Mouse (Mus musculus) midbrain, embryonic 16.5 days (tissue): ENCODE measurements around the gene Hsd17b14. TPM values are rescaled to one million over a fixed set of nuclear protein-coding genes. Genes with fewer than 3 reads are reported as not detected.

Source experiments
- ATAC-seq: fragments of 200-750 bp; cut with Nextera tagmentation; 2 replicates; pipeline ENCODE4 v1.8.0; 2017; ENCODE audit warnings: moderate TSS enrichment
- H3K27ac ChIP-seq: fragments of 300-500 bp; sonication (generic); 2 replicates; pipeline ENCODE4 v1.5.1; 2014; ENCODE audit warnings: mild to moderate bottlenecking, low read length, mixed read lengths
- H3K27me3 ChIP-seq: fragments of 300-500 bp; sonication (generic); 2 replicates; pipeline ENCODE4 v1.6.1; 2014; ENCODE audit warnings: low read depth, low read length, mixed read lengths; ENCODE audit not compliant: control insufficient read depth, insufficient read depth
- H3K36me3 ChIP-seq: fragments of 300-500 bp; sonication (generic); 2 replicates; pipeline ENCODE4 v1.6.1; 2014; ENCODE audit warnings: mild to moderate bottlenecking, low read length, moderate library complexity, mixed read lengths; ENCODE audit not compliant: control insufficient read depth, insufficient read depth
- H3K4me1 ChIP-seq: fragments of 300-500 bp; sonication (generic); 2 replicates; pipeline ENCODE4 v1.6.1; 2014; ENCODE audit warnings: mild to moderate bottlenecking, low read length, mixed read lengths; ENCODE audit not compliant: control insufficient read depth, insufficient read depth
- H3K4me2 ChIP-seq: fragments of 300-500 bp; sonication (generic); 2 replicates; pipeline ENCODE4 v1.6.1; 2014; ENCODE audit warnings: mild to moderate bottlenecking, low read length, mixed read lengths
- H3K4me3 ChIP-seq: fragments of 300-500 bp; sonication (generic); 2 replicates; pipeline ENCODE4 v1.5.1; 2014; ENCODE audit warnings: low read depth, mild to moderate bottlenecking, low read length, moderate library complexity, mixed read lengths
- H3K9ac ChIP-seq: fragments of 300-500 bp; sonication (generic); 2 replicates; pipeline ENCODE4 v1.6.1; 2014; ENCODE audit warnings: low read depth, low read length, mixed read lengths
- H3K9me3 ChIP-seq: fragments of 300-500 bp; sonication (generic); replicated peaks from 2 replicates; pipeline ENCODE4 v1.6.1; 2014; ENCODE audit warnings: mild to moderate bottlenecking, low read length, mixed read lengths; ENCODE audit not compliant: control insufficient read depth, poor library complexity, severe bottlenecking
- WGBS: fragments of 180-500 bp; shearing (Covaris S2); extraction: QIAGEN DNeasy Blood & Tissue Kit; methylation state at CpG from one replicate; pipeline ENCODE4 v1.1.7; 2014; 5-methylcytosine and 5-hydroxymethylcytosine counted together
- polyA plus RNA-seq: library from polyadenylated mRNA; unstranded; fragments of >200 nt; fragmentation: Nextera tagmentation; extraction: Ambion mirVana; gene quantifications from 2 replicates; pipeline ENCODE4 v1.2.1, GENCODE M21; 2015

The Hsd17b14 gene
- polyA plus RNA-seq, 1 experiment from 2014 or later, result 0.21 TPM

GRCm38 (mm10) chr7:45519345-45520120 is 35.2 kb upstream of the Hsd17b14 start:
- no peaks in the 10 kb centered on the region for H3K9me3 ChIP-seq
- no peak for ATAC-seq

GRCm38 (mm10) chr7:45520605-45521004 is 34.1 kb upstream of the Hsd17b14 start:
- Histone ChIP-seq H3K4me1 (peaks cover 13% of the 10 kb centered on the region), H3K9me3 (no peaks in the 10 kb centered on the region), H3K27me3 (no peaks in the 10 kb centered on the region), H3K4me3 (no peak overlapping the region), H3K36me3 (no peaks in the 10 kb centered on the region), H3K9ac (no peak overlapping the region), H3K4me2 (no peak overlapping the region), H3K27ac (no peak overlapping the region)
- WGBS, result 95% methylated on average over 7 of the region's 7 CpGs
- ATAC-seq, result no peak

More at GRCm38 (mm10) chr7:45519345-45520120, 35.2 kb upstream of the Hsd17b14 start:
- peaks cover 3% of the 10 kb centered on the region; the same call in 1 of the 2 replicates for H3K4me1 ChIP-seq
- no peaks in the 10 kb centered on the region for H3K36me3 ChIP-seq
- no peak overlapping the region for H3K4me2 ChIP-seq
- WGBS, result 79% methylated on average over 8 of the region's 8 CpGs
- H3K27ac ChIP-seq, result no peak overlapping the region
- H3K27me3 ChIP-seq, result no peaks in the 10 kb centered on the region
- H3K4me3 ChIP-seq, result no peak overlapping the region
- H3K9ac ChIP-seq, result no peak overlapping the region

GRCm38 (mm10) chr7:45521728-45522184 is 32.9 kb upstream of the Hsd17b14 start:
- H3K9me3 ChIP-seq, result no peaks in the 10 kb centered on the region
- H3K4me3 ChIP-seq, result peak overlapping the region; percentile 44
- under 1% methylated on average over 28 of the region's 28 CpGs for WGBS
- H3K27me3 ChIP-seq, result no peaks in the 10 kb centered on the region
- H3K4me1 ChIP-seq, result peaks cover 13% of the 10 kb centered on the region
- peak overlapping the region; percentile 63 for H3K9ac ChIP-seq
- peak overlapping the region; percentile 53 for H3K4me2 ChIP-seq
- peak overlapping the region; percentile 82 for H3K27ac ChIP-seq
- peak; percentile 73 for ATAC-seq
- H3K36me3 ChIP-seq, result no peaks in the 10 kb centered on the region

GRCm38 (mm10) chr7:45522194-45522752 is 32.4 kb upstream of the Hsd17b14 start:
- ATAC-seq, result no peak; the same call in 1 of the 2 replicates
- no peaks in the 10 kb centered on the region for H3K27me3 ChIP-seq
- no peaks in the 10 kb centered on the region for H3K36me3 ChIP-seq
- H3K4me3 ChIP-seq, result peak overlapping the region; percentile 44
- H3K4me1 ChIP-seq, result peaks cover 13% of the 10 kb centered on the region
- H3K27ac ChIP-seq, result no peak overlapping the region
- H3K4me2 ChIP-seq, result peak overlapping the region; percentile 53
- H3K9ac ChIP-seq, result peak overlapping the region; percentile 63; the same call in 1 of the 2 replicates
- no peaks in the 10 kb centered on the region for H3K9me3 ChIP-seq
- WGBS, result 57% methylated on average over 16 of the region's 16 CpGs

GRCm38 (mm10) chr7:45522957-45523676 is 31.6 kb upstream of the Hsd17b14 start:
- WGBS, result 74% methylated on average over 18 of the region's 18 CpGs
- no peaks in the 10 kb centered on the region for H3K36me3 ChIP-seq
- no peak for ATAC-seq

GRCm38 (mm10) chr7:45523678-45524170 is 31.0 kb upstream of the Hsd17b14 start:
- no peak overlapping the region; the same call in 1 of the 2 replicates for H3K9ac ChIP-seq
- peaks cover 13% of the 10 kb centered on the region for H3K4me1 ChIP-seq
- H3K27me3 ChIP-seq, result no peaks in the 10 kb centered on the region
- H3K36me3 ChIP-seq, result no peaks in the 10 kb centered on the region
- no peaks in the 10 kb centered on the region for H3K9me3 ChIP-seq
- ATAC-seq, result no peak
- H3K27ac ChIP-seq, result no peak overlapping the region
- no peak overlapping the region for H3K4me3 ChIP-seq
- 89% methylated on average over 12 of the region's 13 CpGs for WGBS
- H3K4me2 ChIP-seq, result no peak overlapping the region

More at GRCm38 (mm10) chr7:45522957-45523676, 31.6 kb upstream of the Hsd17b14 start:
- no peak overlapping the region for H3K4me3 ChIP-seq
- peaks cover 13% of the 10 kb centered on the region for H3K4me1 ChIP-seq
- no peak overlapping the region for H3K27ac ChIP-seq
- no peaks in the 10 kb centered on the region for H3K9me3 ChIP-seq
- H3K4me2 ChIP-seq, result no peak overlapping the region
- no peaks in the 10 kb centered on the region for H3K27me3 ChIP-seq
- H3K9ac ChIP-seq, result no peak overlapping the region; the same call in 1 of the 2 replicates

- peak; percentile 7; the same call in 1 of the 2 replicates for ATAC-seq
Measured at GRCm38 (mm10) chr7:45524841-45525621, 29.7 kb upstream of the Hsd17b14 start.

GRCm38 (mm10) chr7:45525809-45526473 is 28.8 kb upstream of the Hsd17b14 start, which contains the start of the genes Ppp1r15a and Plekha4:
Gene Ppp1r15a, minus strand, starts transcription at chr7:45526268.
Gene Plekha4, plus strand, starts transcription at chr7:45526330.
- Histone ChIP-seq H3K36me3 (no peaks in the 10 kb centered on the region), H3K4me1 (peaks cover 13% of the 10 kb centered on the region), H3K27me3 (0 out of 2 replicates have a peak, but pooled peaks cover 2% of the 10 kb centered on the region), H3K4me3 (peak within 1 kb of the TSS; percentile 66), H3K27ac (peak within 1 kb of the TSS; percentile 66), H3K9me3 (no peaks in the 10 kb centered on the region), H3K4me2 (peak within 1 kb of the TSS; percentile 84), H3K9ac (peak within 1 kb of the TSS; percentile 78)
- peak; percentile 67 for ATAC-seq
- WGBS, result under 1% methylated on average over 54 of the region's 54 CpGs

More at GRCm38 (mm10) chr7:45524841-45525621, 29.7 kb upstream of the Hsd17b14 start:
- 29% methylated on average over 12 of the region's 12 CpGs for WGBS
- H3K9ac ChIP-seq, result peak overlapping the region; percentile 78
- peaks cover 13% of the 10 kb centered on the region for H3K4me1 ChIP-seq
- peak overlapping the region; percentile 66 for H3K4me3 ChIP-seq
- peak overlapping the region; percentile 84 for H3K4me2 ChIP-seq
- H3K27ac ChIP-seq, result peak overlapping the region; percentile 66
- H3K27me3 ChIP-seq, result no peaks in the 10 kb centered on the region
- no peaks in the 10 kb centered on the region for H3K9me3 ChIP-seq
- no peaks in the 10 kb centered on the region for H3K36me3 ChIP-seq
